Mouse (Mus musculus): Measurements from ENCODE around the gene Scn8a.

Gene Scn8a

GRCm38 (mm10) chr15:100953955-100954354 is 84.3 kb downstream of the Scn8a start:
- DNase-seq (ENCODE audit: low spot score in 2 of 2): no peak

DNA sequence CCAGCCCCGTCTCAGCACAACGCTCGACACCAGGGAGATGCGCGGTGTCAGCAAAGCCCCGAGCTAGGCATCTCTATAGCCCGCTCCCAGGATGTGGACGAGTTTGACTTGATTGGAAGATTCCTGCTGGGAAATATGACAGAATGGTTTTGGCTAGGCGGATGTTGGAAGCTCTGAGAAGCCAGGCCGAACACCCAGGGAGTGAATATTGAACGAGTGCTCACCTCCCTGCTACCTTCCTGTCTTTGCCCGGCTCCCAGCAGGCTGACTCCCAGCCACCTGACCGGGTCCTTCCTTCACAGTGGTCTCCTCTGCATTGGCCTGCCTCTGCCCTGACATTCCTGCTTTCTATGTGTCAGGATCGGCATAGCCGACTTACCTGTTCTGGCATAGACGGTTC is 85.1 kb downstream of the Scn8a start:
- no peak for DNase-seq (ENCODE audit: low spot score in 2 of 2)

DNA sequence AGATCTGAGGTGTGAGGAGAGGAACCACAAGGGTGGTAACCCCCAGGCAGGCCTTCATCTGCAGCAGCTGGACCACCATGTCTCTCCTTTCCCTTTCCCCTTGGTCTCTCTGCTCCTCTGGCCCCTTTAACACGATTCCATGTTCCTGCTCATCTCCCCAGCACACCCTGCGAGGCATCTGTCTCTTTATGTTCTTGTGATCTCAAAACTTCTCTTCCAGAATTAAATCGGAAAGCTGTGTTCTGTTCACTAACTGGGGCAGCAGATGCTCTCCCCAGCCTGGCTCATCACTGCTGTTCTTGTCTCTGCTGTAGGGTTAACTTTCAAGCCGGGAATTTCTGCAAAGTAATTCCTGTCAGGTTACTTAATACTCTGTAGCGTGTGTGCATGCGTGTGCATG is 91.3 kb downstream of the Scn8a start:
- peak; percentile 60 for DNase-seq (ENCODE audit: low spot score in 2 of 2)

- DNase-seq (ENCODE audit: low spot score in 2 of 2): no peak
These were observed 91.9 kb downstream of the Scn8a start for GRCm38 (mm10) chr15:100961561-100961960.

DNA sequence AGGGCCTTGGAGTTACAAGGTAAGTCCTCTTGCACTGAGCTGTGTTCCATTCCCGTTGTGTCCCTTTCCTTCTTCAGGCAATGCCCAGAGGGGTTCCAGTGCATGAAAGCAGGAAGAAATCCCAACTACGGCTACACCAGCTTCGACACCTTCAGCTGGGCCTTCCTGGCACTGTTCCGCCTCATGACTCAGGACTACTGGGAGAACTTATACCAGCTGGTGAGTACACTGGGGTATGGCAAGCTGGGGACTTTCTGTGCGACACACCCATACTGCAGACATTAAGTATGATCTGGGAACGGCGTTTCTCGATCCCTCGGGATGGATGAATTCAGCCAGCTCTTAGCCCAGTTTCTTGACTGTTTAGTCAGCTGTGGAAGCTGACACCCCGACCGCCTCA is 101.8 kb downstream of the Scn8a start:
- DNase-seq (ENCODE audit: low spot score in 2 of 2): peak; percentile 70 to 73

GRCm38 (mm10) chr15:100972795-100973194 is 103.1 kb downstream of the Scn8a start:
- DNase-seq (ENCODE audit: low spot score in 2 of 2): no peak

GRCm38 (mm10) chr15:100974679-100975078 is 105.0 kb downstream of the Scn8a start:
- no peak for DNase-seq (ENCODE audit: low spot score in 2 of 2)

DNA sequence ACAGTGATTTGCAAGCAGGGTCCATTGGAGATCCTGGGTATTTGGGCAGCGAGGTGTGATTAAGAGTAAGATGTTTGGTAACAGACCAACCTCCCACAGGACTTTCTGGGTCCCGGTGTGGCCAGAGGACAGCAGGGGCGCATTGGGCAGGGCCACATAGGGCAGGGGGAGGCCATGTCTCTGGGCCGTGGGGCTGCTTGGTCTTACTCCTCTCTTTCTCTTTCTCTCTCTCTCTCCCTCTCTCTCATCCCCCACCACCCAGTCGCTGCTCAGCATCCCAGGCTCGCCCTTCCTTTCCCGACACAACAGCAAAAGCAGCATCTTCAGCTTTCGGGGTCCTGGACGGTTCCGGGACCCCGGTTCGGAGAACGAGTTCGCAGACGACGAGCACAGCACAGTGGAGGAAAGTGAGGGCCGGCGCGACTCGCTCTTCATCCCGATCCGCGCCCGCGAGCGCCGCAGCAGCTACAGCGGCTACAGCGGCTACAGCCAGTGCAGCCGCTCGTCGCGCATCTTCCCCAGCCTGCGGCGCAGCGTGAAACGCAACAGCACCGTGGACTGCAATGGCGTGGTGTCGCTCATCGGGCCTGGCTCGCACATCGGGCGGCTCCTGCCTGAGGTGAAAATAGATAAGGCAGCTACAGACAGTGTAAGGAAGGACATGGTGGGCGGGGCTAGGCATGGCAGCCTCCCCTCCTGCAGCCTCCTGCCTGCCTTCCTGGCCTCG is 113.9 kb downstream of the Scn8a start:
- peak in 1 of 2 experiments; percentile 71 for DNase-seq (ENCODE audit: low spot score in 2 of 2)

- DNase-seq (ENCODE audit: low spot score in 2 of 2): no peak
These were observed 114.7 kb downstream of the Scn8a start for GRCm38 (mm10) chr15:100984154-100984893.

GRCm38 (mm10) chr15:100986479-100986878 is 116.8 kb downstream of the Scn8a start:
- DNase-seq (ENCODE audit: low spot score in 2 of 2): no peak

DNA sequence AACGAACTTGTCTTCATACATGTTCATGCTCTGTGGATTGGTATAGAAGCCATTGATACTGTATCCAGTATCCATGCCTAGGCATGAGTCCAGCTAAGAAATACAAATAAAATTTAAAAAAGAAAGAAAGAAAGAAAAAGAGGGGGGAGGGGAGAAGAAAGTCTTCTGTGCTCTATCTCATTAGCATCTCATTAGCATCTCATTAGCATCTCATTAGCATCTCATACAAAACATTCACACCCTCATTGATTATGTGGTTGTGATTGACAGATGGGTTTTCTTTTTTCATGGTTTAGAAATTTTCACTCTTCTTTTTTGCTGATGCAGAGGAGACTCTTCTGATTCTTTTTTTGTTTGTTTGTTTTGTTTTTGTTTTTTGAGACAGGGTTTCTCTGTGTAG is 117.4 kb downstream of the Scn8a start:
- no peak for DNase-seq (ENCODE audit: low spot score in 2 of 2)

DNA sequence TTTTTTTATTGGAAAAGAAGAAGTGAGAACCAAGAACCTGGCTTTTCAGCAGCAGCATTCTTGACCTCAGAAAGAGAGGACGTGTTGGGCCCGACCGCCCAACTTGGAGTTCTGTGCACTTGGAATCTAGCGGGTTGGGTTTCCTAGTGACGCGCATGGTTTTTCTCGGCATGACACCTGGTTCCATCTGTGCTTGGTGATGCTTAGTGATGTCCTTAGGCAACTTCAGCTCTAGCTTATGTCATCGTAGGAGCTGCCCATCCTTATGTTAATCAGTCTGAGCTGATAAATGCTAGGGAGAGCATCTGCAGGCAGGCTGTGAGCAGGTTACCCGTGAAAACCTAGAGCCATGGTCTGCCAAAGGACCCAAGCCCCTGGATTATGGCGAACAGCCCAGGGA is 120.6 kb downstream of the Scn8a start:
- DNase-seq (ENCODE audit: low spot score in 2 of 2): no peak

GRCm38 (mm10) chr15:100997090-100997489 is 127.4 kb downstream of the Scn8a start:
- DNase-seq (ENCODE audit: low spot score in 2 of 2): no peak

DNA sequence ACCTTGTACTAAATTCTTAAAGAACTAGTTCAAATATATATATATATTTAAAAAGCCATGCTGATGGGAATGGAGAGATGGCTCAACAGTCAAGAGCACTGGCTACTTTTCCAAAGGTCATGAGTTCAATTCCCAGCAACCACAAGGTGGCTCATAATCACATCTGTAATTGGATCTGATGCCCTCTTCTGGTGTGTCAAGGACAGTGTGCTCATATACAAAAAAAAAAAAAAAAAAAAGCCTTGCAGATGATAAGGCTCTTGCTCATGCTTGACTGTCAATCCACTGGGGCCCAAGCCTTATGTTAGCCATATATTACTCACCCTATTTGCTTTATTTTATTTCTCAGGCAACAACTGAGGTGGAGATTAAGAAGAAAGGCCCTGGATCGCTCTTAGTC is 132.0 kb downstream of the Scn8a start:
- DNase-seq (ENCODE audit: low spot score in 2 of 2): no peak

DNA sequence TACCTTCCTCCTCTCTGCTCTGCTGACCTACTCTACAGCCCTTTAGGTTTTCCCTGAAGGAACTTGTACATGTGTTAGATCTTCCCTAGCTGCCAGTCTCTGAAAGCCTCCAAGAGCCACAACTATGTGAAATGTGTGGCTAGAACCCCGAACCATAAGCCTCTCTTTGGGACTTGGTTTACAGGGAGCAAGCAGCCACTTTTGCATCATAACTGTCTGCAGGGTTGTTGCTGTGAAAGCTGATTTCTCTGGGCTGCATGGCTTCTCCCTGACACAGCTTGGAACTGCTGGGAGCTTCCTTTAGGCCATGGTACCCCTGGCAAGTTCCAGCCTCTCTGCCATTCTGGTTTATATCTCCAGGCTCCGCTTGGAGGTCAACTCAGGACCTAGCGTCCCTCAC is 132.8 kb downstream of the Scn8a start:
- DNase-seq (ENCODE audit: low spot score in 2 of 2): no peak

GRCm38 (mm10) chr15:101004538-101004937 is 134.9 kb downstream of the Scn8a start:
- no peak for DNase-seq (ENCODE audit: low spot score in 2 of 2)

DNA sequence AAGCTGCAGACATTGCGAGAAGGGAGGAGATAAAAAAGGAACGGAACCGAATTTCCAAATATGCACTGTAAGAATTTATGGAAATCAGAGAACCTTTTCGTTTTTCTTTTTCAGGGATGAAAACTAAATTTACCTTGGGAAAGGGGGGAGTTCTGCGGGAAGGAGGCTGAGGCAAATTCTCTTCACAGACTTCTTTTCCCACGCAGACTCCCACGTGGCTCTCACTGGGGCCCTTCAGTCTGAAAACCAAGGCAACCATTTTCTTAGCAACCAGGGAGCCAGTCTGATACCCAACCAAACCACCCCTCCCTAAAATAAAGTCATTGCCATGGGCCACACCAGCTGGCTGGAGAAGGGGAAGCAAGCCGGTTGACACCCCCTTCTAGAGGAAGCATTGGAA is 136.1 kb downstream of the Scn8a start:
- DNase-seq (ENCODE audit: low spot score in 2 of 2): peak; percentile 83 to 85

DNA sequence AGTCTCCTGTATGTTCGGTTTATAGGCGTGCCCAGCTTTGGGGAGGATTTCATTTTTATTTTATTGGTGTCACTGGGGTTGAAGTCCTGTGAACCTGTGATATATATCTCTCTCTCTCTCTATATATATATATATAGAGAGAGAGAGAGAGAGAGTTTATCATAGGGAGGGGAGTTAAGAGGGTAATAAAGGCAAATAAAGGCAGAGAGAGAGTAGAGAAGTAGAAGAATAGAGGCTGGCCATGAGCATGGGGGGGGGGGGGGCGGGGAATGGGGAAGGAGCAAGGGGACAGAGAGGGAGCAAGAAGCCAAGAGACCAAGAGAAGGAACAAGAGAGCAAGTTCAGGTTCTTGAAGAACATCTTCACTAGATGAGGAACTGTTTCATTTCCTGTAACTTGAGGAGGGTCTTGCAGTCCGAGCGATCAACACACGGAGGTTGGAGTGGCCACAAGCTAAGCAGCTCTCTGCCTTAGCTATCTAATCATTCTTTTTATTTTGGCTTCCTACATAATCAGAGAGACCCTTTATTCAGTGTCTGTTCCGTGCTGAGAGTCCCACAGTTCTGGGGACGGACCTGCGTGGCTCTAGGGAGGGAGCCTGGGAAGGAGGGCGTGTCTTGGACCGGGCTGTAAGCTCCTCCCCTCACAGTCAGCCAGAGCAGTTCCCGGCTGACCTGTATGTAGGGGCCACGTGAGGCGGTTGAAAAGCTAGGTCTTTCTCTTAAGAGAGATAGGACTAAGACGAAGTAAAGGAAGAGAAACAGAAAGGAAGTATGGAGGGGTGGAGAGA is 136.8 kb downstream of the Scn8a start:
- DNase-seq (ENCODE audit: low spot score in 2 of 2): no peak

DNA sequence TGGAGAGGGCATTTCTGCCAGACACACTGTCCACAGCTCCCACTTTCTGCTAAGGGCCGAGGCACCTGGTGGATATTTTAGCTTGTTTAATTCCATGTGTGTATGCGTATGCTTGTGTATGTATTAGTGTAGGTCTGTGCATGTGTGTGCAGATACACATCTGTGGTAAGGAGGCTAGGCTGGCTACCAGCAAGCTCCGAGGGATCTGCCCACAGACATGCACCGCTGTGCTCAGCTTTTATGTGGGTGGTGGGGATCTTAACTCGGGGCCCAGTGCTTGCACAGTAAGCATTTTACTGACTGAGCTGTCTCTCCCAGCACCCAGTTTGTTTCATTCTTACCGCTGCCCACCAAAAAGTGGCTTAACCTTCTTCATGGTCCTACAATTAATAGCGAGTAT is 137.6 kb downstream of the Scn8a start:
- DNase-seq (ENCODE audit: low spot score in 2 of 2): peak; percentile 56 to 65

- DNase-seq (ENCODE audit: low spot score in 2 of 2): peak; percentile 55 to 56
These were observed 138.8 kb downstream of the Scn8a start for GRCm38 (mm10) chr15:101008386-101009010.

DNA sequence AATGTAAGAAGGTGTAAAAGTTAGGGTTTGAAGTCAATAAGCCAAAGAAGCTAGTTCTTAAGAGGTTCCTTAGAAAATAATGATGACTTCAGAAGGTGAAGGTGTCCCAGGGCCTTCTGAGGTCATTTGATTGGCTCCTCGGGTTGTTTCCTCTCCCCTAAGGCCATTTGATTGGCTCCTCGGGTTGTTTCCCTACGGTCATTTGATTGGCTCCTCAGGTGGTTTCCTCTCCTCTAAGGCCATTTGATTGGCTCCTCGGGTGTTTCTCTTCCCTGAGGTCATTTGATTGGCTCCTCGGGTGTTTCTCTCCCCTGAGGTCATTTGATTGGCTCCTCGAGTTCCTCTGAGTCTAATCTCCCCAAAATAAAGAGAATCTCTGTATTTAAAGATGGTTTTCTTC is 141.7 kb downstream of the Scn8a start:
- DNase-seq (ENCODE audit: low spot score in 2 of 2): no peak

- DNase-seq (ENCODE audit: low spot score in 2 of 2): no peak
These were observed 159.3 kb downstream of the Scn8a start for GRCm38 (mm10) chr15:101028960-101029359.

Data from right cerebral cortex, adult 2 months (tissue).